In the genomic region with DNA sequence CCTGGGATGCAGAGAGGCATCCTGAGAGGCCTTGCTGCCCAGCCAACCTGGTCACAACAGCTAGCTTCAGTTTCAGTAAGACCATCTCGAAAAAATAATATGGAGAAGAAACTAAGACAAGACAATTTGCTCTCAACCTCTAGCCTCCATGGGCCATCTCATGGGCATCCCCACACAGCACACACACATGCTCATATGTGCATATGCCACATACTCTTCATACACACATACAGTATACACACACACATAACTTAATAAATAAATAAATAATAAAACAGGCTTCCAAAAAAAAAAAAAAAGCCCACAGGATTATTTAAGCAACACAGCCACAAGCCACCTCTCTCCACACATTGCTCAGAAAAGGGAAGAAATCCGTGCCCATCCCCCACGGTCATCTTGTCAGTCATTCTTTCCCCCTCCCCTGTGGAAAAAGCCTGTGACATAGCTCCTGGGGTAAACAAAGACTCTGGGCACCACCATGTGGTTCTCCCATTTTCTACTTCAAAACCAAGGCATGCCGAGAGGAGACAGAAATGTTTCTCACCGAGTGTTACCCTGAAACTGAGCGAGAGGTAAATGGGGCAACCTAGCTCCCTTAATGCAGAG, we compare ENCODE assay signal across 15 mouse cellular contexts. TPM values are rescaled to one million over a fixed set of nuclear protein-coding genes. Genes with fewer than 3 reads are reported as not detected.
DNase-seq lines count a peak whose midpoint lies in the region; ATAC-seq and TF ChIP-seq lines count a peak whose summit lies in the region.
"Had no signal": no experiment of that assay in that cellular context is flagged by ENCODE, and none has a peak within 500 bp of the region (broad histone marks: within the 10 kb centered on the region; RNA-seq: fewer than 3 reads in every experiment).

No protein-coding gene starts in this region.

- TF ChIP-seq CTCF in midbrain, postnatal 0 days (IDR thresholded peaks at IDR 0.05): no peak

- DNase-seq in heart, embryonic 10.5 days (ENCODE audit: low spot score): peak; percentile 38
- DNase-seq in heart, postnatal 36 days: no peak
- peak; percentile 71 for DNase-seq in midbrain, embryonic 14.5 days
- no peak for DNase-seq in midbrain, postnatal 0 days (ENCODE audit: low spot score)
- DNase-seq in retina, postnatal 1 day: peak; percentile 58
- no peak for DNase-seq in frontal cortex, postnatal 36 days (ENCODE audit: low spot score in 2 of 2)
- no peak for DNase-seq in spleen, postnatal 10 days (ENCODE audit: low spot score in 2 of 2)
- DNase-seq: gastrocnemius, postnatal 10 days; spleen, adult 18-20 months had no signal

- WGBS in heart, embryonic 10.5 days: 47% methylated on average over 6 of the region's 6 CpGs
- 41% methylated on average over 6 of the region's 6 CpGs for WGBS in midbrain, embryonic 14.5 days
- WGBS in midbrain, postnatal 0 days: 42% methylated on average over 6 of the region's 6 CpGs
- WGBS in heart, embryonic 16.5 days: 37% methylated on average over 6 of the region's 6 CpGs

- no peak overlapping the region for H3K4me2 ChIP-seq in midbrain, embryonic 14.5 days (ENCODE audit: low read length)
- H3K4me2 ChIP-seq in midbrain, postnatal 0 days (ENCODE audit: low read depth, low read length, poor library complexity, severe bottlenecking): no peak overlapping the region
- H3K4me2 ChIP-seq in heart, embryonic 16.5 days (ENCODE audit: low read depth, low read length): peak overlapping the region; percentile 69
- H3K4me2 ChIP-seq: embryonic facial prominence, embryonic 13.5 days; limb, embryonic 15.5 days had no signal

- ATAC-seq in midbrain, embryonic 14.5 days (ENCODE audit: low FRiP score, low TSS enrichment): no peak
- ATAC-seq in midbrain, postnatal 0 days (ENCODE audit: low FRiP score): no peak
- ATAC-seq in heart, embryonic 16.5 days (replicated peaks; ENCODE audit: extremely low read depth, insufficient read depth, low FRiP score): 0 out of 2 replicates have a peak, but pooled peaks have one; percentile 11
- ATAC-seq: activated CD4-positive, CD25-positive, alpha-beta regulatory T cell, adult 4 months; intestine, embryonic 16.5 days had no signal

- no peak overlapping the region for H3K9ac ChIP-seq in midbrain, embryonic 14.5 days (replicated peaks; ENCODE audit: low read length)
- no peak overlapping the region for H3K9ac ChIP-seq in midbrain, postnatal 0 days (replicated peaks; ENCODE audit: low read length, poor library complexity, severe bottlenecking)
- peak overlapping the region; percentile 74 for H3K9ac ChIP-seq in heart, embryonic 16.5 days (ENCODE audit: low read length)
- H3K9ac ChIP-seq: embryonic facial prominence, embryonic 13.5 days; limb, embryonic 15.5 days had no signal

- intact Hi-C loops in heart, postnatal 36 days (cut with DNase I): no loop called here

- peak overlapping the region; percentile 54 for H3K4me3 ChIP-seq in heart, embryonic 10.5 days
- H3K4me3 ChIP-seq in midbrain, embryonic 14.5 days (replicated peaks; ENCODE audit: low read depth, low read length): no peak overlapping the region
- H3K4me3 ChIP-seq in midbrain, postnatal 0 days (ENCODE audit: low read depth, low read length): no peak overlapping the region
- H3K4me3 ChIP-seq in heart, embryonic 16.5 days (ENCODE audit: low read length): peak overlapping the region; percentile 60
- H3K4me3 ChIP-seq: embryonic facial prominence, embryonic 13.5 days; limb, embryonic 15.5 days; midbrain, embryonic 10.5 days had no signal

- H3K9me3 ChIP-seq in heart, embryonic 10.5 days: no peaks in the 10 kb centered on the region
- H3K9me3 ChIP-seq in midbrain, embryonic 14.5 days (ENCODE audit: control insufficient read depth, low read length): no peaks in the 10 kb centered on the region
- H3K9me3 ChIP-seq in midbrain, postnatal 0 days (ENCODE audit: low read length): no peaks in the 10 kb centered on the region
- no peaks in the 10 kb centered on the region for H3K9me3 ChIP-seq in heart, embryonic 16.5 days (replicated peaks; ENCODE audit: control insufficient read depth, low read length)
- H3K9me3 ChIP-seq: embryonic facial prominence, embryonic 13.5 days; limb, embryonic 15.5 days; midbrain, embryonic 10.5 days had no signal

- H3K4me1 ChIP-seq in heart, embryonic 10.5 days: peaks cover 20% of the 10 kb centered on the region
- peaks cover 25% of the 10 kb centered on the region; the same call in 1 of the 2 replicates for H3K4me1 ChIP-seq in midbrain, embryonic 14.5 days (ENCODE audit: control insufficient read depth, insufficient read depth, low read length)
- H3K4me1 ChIP-seq in midbrain, postnatal 0 days (ENCODE audit: insufficient read depth, low read length): peaks cover 6% of the 10 kb centered on the region
- H3K4me1 ChIP-seq in heart, embryonic 16.5 days (ENCODE audit: control insufficient read depth, insufficient read depth, low read length): peaks cover 9% of the 10 kb centered on the region

- H3K36me3 ChIP-seq in heart, embryonic 10.5 days: no peaks in the 10 kb centered on the region
- H3K36me3 ChIP-seq in midbrain, embryonic 14.5 days (ENCODE audit: control insufficient read depth, insufficient read depth, low read length): no peaks in the 10 kb centered on the region
- H3K36me3 ChIP-seq in midbrain, postnatal 0 days (ENCODE audit: insufficient read depth, low read length): no peaks in the 10 kb centered on the region
- H3K36me3 ChIP-seq in heart, embryonic 16.5 days (ENCODE audit: control insufficient read depth, insufficient read depth): no peaks in the 10 kb centered on the region
- H3K36me3 ChIP-seq: embryonic facial prominence, embryonic 13.5 days; limb, embryonic 15.5 days; midbrain, embryonic 10.5 days had no signal

- no peak overlapping the region for H3K27ac ChIP-seq in heart, embryonic 10.5 days
- no peak overlapping the region for H3K27ac ChIP-seq in midbrain, embryonic 14.5 days (replicated peaks; ENCODE audit: low read depth, low read length)
- H3K27ac ChIP-seq in midbrain, postnatal 0 days (ENCODE audit: low read depth, low read length): no peak overlapping the region
- H3K27ac ChIP-seq in heart, embryonic 16.5 days (ENCODE audit: low read length): no peak overlapping the region; the same call in 1 of the 2 replicates
- H3K27ac ChIP-seq: embryonic facial prominence, embryonic 13.5 days; limb, embryonic 15.5 days; midbrain, embryonic 10.5 days had no signal

- no peaks in the 10 kb centered on the region for H3K27me3 ChIP-seq in heart, embryonic 10.5 days (ENCODE audit: insufficient read depth, poor library complexity, severe bottlenecking)
- H3K27me3 ChIP-seq in midbrain, embryonic 14.5 days (ENCODE audit: control insufficient read depth, insufficient read depth, low read length): no peaks in the 10 kb centered on the region
- H3K27me3 ChIP-seq in midbrain, postnatal 0 days (ENCODE audit: insufficient read depth, low read length): no peaks in the 10 kb centered on the region
- H3K27me3 ChIP-seq in heart, embryonic 16.5 days (ENCODE audit: control insufficient read depth, insufficient read depth, low read length): no peaks in the 10 kb centered on the region
- H3K27me3 ChIP-seq: embryonic facial prominence, embryonic 13.5 days; limb, embryonic 15.5 days had no signal

RNA-seq across cellular contexts. Expression of gene Atp2c1, which starts 7.7 kb away (rescaled TPM):
- polyA plus RNA-seq in heart, embryonic 10.5 days (2016; fragmentation: Nextera tagmentation; extraction: Ambion mirVana): 65.1 and 65.8 TPM in 2 replicates
- 10 to 100 TPM; 64.6 to 69.8 TPM for total RNA-seq in heart, postnatal 36 days (2021)
- polyA plus RNA-seq in midbrain, embryonic 14.5 days (2014; fragmentation: Nextera tagmentation; extraction: Ambion mirVana): 86.0 and 110 TPM in 2 replicates
- total RNA-seq in midbrain, postnatal 0 days (2014; rRNA removed): 157 and 184 TPM in 2 replicates
- polyA plus RNA-seq in midbrain, postnatal 0 days (2015; fragmentation: Nextera tagmentation; extraction: Ambion mirVana): 65.7 and 70.6 TPM in 2 replicates
- 43.7 and 53.4 TPM in 2 replicates for polyA plus RNA-seq in heart, embryonic 16.5 days (2015; fragmentation: Nextera tagmentation; extraction: Ambion mirVana)

Comparison
In these comparisons a context has a peak if more than half of its experiments do, and no peak if none do; other contexts are left out.
1. DNase-seq: peak in heart, embryonic 10.5 days (single experiment), midbrain, embryonic 14.5 days (single experiment) and retina, postnatal 1 day (single experiment); none in heart, postnatal 36 days (0 of 2), midbrain, postnatal 0 days (single experiment), frontal cortex, postnatal 36 days (0 of 2) and spleen, postnatal 10 days (0 of 2).
2. H3K4me3 ChIP-seq: peak in heart, embryonic 10.5 days (single experiment) and heart, embryonic 16.5 days (single experiment); none in midbrain, embryonic 14.5 days (single experiment) and midbrain, postnatal 0 days (single experiment).